Mouse (Mus musculus): ENCODE results near the gene Tnfrsf9. TPM values are rescaled to one million over a fixed set of nuclear protein-coding genes. Genes with fewer than 3 reads are reported as not detected.

The Tnfrsf9 gene
- total RNA-seq, 2 experiments from 2014 or later: 0.37 to 0.52 TPM

DNA sequence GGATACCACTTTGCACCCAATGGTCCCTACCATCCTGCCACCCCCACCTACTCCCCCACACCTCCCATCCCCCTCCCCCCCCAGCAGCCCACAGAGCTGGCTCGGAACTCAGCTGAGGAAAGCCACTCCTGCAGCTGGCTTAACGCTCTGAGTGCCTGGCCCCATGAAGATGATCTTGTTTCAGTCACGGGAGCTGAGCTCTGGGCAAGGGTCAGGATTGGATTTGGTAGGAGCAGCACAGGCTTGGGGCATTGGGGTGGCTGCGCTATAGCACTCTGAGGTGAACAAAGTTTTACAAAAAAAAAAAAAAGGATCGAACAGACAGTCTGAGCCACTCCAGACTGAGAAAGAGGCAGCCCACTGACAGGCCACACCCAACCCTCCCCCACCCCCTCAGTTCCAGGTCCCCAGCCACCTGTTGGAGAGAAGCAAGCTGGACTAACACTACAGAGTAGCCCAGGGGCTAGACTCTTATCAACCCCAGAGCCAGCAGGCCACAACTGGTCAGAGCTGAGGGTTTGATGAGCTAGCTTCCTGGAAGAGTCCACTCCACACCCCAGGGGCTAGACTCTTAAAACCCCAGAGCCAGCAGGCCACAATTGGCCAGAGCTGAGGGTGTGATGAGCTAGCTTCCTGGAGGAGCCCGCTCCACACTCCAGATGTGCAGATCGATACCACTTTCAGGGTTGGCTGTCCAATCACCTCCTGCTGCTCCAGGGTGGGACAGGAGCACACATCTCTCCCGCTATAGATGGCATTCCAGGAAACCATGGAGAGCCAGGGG, 19.5 kb upstream of the Tnfrsf9 start:
- no peak for DNase-seq (ENCODE audit: low spot score in 2 of 2)

DNA sequence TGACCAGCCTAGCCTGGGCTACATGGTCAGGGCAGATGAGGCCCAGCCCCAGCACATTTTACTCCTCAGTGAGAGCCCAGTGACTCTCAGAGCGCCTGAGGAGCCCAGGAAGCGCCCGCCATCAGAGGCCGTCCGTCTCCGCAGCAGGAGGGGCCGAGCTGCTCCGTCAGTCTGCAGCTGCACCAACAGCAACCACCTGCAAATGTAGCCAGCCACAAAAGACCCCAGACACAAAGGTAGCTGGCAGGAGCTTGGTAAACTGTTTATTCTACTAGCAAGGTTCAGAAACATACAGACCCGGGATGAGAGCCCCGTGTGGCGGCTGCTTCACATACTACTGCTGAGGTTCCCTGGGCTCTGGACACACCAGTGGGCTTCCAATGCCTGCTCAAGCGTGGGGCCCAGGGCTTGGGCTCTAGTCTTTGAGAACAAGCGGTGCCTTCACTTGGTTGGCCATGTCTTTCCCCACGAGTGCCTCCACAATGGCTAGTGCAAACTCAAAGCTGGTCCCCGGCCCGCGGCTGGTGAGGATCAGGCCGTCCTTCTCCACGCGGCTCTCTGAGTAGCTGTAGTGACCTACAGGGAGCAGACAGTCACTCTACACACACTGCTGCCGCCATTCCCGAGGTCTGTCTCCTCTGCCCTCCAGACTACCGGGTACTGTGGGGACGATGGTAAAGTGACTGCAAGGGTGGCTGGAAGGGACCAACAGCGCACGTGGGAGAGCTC, 17.3 kb upstream of the Tnfrsf9 start:
- no peak for DNase-seq (ENCODE audit: low spot score in 2 of 2)

DNA sequence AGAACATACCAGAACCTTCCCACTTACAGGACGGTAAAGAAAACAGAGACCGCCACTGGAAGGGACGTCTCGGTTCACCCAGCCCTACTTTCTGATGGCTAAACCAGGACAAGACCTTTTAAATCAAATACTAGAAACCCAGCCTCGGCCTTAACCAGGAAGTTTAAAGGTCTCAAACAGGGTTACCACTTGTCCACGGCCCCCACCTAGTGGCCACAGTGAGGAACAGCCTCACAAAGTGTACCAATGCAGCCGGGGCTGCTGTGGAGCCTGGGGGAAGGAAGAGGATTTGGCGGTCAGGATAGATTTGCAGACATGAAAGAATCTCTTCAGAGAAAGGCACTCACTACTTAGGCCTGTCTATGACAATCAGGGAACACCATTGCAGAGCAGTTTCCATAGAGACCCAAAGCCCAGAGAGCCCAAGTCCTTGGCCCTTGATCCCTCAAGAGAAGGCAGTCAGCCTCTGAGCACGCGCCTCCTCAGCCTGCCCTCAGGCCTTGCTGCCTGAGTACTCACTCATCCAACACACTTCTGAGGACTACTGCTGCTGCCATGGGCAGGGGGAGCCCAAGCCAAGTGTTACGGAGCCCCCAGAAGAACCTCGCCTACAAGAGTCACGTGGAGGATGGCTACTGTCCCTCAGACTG, 15.5 kb upstream of the Tnfrsf9 start:
- DNase-seq (ENCODE audit: low spot score in 2 of 2): peak; percentile 54 to 67

DNA sequence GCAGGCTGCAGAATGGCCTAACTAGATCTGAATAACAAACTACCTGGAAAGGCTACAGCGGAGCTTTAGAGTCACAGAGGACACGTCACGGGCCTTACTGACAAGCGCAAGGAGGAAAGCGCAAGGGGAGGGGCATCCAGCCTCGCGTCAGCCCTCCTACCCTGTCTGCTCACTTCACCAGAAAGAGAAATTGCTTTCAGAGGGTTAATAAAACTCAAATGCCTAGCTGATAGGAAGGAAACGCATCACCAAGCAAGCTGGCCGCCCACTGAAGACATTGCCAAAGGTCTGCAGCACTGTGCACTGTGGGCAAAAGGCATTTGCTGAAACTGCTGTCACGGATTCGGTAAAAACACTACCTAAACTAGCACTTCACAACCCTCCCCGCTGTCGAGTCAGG, 13.9 kb upstream of the Tnfrsf9 start:
- DNase-seq (ENCODE audit: low spot score in 2 of 2): no peak

DNA sequence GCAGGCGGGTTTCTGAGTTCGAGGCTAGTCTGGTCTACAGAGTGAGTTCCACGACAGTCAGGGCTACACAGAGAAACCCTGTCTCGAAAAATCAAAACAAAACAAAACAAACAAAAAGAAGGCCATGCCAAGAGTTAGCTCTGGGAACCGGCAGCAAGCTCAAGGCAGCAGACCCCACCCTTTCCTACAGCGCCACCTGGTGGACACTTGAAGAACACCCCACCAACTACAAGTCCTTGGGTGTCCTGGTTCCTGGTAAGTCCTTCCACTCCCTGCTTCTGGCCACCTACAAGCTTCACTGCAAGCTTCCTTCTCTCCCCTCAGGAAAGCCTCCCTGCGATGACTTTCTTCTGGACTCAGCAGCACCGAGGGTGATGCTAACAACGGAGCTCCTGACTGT, 12.7 kb upstream of the Tnfrsf9 start:
- DNase-seq (ENCODE audit: low spot score in 2 of 2): peak; percentile 72

DNA sequence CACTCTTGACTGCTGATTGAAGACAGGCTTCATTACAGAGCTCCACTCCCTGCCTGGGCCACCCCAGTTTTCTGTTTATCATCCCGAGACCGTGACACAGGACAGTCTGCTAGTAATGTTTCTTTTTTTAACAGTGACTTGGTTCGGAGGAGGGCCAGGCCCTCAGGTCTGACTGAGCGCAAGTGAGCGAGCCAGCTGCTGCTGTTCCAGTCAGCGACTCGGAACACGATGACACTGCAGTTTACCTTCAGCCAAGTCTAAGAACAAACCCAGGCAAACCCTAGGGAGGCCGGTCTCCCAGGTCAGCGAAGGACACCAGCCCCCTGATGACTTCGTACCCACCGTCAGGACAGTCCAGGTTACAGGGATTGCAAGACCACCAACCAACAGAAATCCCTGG, 12.3 kb upstream of the Tnfrsf9 start:
- DNase-seq (ENCODE audit: low spot score in 2 of 2): no peak

DNA sequence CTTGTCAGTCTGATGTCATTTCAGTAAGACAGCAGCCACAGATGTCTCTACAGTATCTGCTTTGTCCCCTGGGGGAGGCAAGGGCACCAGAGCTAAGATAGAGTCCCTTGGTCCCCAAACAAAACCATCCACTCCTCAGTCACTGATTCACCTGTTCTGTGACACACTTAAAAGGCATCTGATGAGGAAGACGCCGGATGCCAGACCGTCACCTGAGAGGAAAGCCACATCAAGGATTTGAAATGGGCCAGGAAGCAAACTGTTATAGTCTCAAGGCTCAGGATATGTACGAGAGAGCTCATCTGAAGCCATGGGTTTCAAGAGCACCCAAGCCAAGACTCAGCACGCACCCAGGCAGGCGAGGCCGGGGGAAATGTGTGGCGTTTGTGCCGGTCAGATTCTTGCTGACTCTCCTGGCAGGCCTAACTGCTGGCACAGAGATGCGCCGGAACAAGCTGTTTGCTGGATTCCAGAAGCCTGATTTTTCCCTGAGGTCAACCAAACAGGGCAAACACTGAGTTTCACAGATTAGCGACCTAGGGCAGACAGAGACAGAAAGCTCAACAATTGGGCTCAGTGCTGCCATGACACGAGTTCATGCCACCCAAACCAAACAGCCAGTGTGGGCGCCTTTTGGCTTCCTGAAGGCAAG, 11.1 kb upstream of the Tnfrsf9 start:
- no peak for DNase-seq (ENCODE audit: low spot score in 2 of 2)

DNA sequence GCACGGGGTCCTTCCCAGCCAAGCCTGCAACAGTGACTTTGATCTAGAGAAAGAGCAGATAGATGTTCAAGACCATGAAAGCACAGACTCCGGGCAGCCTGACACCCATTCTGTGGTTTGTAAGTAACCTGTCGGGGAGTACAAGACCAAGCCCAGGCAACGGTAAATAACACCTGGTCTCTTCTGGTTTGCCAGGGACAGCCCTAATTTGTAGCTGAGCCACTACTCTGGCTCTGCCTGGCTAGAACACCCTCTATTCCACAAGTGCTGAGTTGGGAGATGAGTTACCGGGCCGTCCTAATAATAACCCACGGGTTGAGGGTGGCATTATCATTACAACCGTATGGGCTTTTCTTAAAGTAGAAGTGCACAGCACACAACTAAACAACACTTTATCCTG, 7.3 kb upstream of the Tnfrsf9 start:
- no peak for DNase-seq (ENCODE audit: low spot score in 2 of 2)

DNA sequence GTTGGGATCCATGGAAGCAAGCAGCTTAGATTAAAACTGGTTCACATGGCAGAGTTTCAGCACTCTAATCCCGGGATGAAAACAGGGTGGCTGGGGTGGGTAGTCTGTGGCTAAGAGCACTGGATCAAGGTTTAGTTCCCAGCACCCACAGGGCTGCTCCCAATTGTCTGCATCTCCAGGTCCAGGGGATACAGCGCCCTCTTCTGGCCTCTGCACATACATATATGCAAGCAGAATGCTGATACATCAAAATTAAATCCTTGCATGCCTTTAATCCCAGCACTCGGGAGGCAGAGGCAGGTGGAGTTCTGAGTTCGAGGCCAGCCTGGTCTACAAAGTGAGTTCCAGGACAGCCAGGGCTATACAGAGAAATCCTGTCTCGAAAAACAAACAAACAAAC, 5.8 kb upstream of the Tnfrsf9 start:
- DNase-seq (ENCODE audit: low spot score in 2 of 2): peak; percentile 34 to 49

DNA sequence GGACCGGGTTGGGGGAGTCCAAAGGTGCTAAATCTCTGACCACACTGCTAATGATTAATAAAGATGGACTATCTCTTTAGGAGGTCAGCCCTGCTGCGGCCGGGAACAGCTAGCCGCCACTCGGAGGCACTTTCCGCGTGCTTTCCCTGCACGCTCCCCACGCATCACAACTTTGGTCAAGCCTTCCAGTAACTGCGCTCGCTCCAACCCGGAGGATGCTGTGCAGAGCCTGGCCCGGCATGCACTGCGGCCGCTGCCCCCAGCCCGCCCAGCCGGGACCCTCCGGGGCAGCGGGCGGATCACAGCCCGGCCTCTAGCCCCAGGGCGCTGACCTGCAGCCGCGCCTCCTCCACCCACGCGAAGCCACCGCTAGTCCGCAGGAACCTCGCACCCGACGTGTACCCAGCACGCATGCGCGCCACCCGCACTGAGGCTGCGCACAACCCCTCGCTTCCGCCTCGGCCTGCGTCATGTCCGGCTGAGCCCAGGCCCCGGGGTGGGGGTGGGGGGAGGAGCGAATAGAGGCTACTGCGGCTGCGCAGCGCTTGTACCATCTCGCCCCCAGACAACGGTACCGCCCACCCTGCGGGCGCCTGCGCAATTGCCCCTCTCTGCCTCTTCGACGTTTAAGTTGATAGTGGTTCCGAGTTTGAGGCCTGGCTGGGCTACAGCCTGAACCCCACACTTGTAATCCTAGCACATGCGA, 4.8 kb upstream of the Tnfrsf9 start:
- peak; percentile 99 for DNase-seq (ENCODE audit: low spot score in 2 of 2)

DNA sequence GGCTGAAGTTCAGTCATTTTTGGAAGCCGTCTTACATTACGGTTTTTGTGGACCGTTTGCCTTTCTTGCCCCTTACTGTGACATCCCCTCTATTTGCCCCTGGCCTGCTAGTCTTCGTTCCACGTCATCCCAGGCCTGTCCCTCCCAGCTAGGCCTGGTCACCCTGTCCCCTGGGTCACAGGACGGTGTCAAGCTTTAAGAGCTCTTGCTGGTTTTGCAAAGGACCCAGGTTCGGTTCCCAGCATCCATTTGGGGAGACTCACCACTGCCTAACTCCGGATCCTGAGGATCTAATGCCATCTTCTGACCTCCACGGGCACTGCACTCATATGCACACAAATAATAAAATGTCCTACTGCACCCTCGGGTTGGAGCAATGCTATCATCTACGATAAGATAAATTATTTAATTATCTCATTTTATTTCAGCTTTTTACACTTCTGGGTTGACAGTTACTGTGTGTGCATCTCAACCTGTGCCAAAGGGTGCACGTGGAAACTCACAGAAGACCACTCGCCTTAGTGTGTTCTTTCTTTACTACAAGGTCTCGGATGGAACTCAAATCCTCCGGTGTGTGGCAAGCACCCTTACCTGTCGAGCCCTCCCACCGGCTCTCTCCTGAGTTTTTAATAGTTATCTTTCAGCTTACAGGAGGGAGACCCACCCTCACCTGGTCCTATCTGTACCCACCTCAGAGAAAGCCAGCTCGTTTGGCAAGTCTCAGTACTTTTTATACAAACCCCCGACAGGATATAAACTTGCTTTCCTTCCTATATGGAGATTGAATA, 4.0 kb upstream of the Tnfrsf9 start:
- no peak for DNase-seq (ENCODE audit: low spot score in 2 of 2)

DNA sequence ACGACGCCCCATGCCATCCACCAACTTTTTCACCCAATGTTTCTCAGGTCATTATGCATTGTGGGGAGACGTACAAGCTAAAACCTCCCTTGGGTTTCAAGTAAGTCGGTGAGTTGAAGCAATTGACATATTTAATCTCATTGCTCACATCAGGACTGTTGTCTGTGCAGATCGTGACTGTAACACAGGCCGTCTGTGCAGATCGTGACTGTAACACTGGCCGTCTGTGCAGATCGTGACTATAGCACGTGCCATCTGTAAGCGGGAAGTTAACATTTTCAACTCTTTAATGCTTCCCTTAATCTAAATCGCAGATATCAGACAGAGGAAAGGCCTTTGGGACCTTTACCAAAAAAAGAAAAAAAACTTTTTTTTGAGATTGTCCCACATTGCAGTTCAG, 619 bp upstream of the Tnfrsf9 start:
- no peak for DNase-seq (ENCODE audit: low spot score in 2 of 2)

DNA sequence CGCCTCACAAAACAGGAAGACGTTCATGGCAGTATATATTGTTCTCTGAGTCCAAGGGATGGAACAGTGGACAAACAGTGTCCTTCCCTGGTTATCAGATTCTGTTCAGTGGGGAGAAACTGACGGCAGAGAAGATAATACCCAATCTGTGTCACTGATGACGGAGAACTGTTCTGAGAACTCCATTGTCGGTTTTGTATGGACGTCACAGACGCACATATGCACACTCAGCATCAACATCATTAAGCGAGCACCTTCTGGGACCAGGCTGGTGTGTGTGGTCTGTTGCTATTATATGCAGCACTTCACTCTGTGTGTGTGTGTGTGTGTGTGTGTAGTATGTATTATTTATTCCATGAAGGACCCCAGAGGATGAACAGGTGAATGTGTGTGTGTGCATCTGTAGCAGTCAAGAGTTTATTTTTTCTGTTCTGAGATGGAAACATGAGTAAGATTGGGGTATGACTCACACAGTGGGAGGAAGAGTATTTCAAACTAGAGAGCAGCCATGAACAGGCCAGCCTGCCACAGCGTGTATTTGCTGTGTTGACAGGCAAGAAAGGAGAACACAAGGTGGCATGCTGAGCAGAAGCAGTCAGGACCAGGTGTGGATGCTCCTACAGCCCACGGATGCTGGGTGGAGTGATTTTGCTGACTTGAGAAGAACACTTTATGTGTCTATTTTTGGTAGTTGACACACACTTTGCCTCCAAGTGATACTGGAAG, 982 bp downstream of the Tnfrsf9 start:
- no peak for DNase-seq (ENCODE audit: low spot score in 2 of 2)

DNA sequence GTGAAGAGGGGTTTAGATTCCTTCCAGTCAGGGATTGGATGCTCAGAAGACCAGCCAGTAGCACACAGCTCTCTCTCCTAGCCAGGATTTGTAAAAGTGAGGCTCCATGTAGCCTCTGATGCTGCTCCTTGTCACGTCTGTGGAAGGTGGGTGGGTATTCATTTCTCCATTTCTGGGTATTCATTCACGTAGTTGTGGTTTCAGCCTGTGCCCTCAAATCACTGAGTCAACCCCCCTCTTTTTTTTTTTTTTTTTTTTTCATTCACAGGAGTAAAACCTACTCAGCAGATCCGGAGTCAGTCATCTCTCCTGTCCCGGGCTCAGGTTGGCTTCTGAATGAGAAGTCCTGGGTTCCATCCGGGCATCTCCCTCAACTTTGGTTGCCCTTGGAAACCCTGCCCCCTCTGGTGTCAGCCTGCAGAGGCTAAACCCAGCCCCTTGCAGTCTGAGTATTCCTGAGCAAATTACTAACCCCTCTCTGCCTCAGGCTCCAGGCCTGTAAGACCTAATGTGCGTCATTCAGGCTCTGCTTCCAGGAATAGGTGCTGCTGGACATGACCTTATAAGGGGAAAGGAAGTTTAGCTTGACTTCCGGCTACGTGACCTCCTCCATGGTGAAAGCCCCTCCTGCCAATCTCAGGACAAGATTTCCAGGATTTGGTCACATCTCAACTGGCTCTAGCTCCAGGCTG, 3.1 kb downstream of the Tnfrsf9 start:
- no peak for DNase-seq (ENCODE audit: low spot score in 2 of 2)

DNA sequence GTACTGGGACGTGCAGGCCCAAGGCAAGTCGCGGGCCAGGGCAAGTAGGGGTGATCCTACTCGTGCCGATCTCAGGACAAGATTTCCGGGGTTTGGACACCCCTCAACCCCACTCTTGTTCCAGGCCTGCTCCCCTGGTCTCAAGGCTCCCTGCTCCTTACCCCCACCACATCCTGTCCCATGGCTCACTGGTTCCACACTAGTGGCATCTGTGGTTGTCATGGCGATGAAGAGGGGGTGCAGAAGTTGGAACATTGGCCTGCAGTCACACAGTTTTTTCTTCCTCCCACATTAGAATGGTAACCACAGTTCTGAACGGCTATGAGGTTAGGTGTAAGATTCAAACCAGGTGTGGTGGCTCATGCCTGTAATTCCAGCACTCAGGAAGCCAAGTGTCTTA, 6.8 kb downstream of the Tnfrsf9 start:
- no peak for DNase-seq (ENCODE audit: low spot score in 2 of 2)

DNA sequence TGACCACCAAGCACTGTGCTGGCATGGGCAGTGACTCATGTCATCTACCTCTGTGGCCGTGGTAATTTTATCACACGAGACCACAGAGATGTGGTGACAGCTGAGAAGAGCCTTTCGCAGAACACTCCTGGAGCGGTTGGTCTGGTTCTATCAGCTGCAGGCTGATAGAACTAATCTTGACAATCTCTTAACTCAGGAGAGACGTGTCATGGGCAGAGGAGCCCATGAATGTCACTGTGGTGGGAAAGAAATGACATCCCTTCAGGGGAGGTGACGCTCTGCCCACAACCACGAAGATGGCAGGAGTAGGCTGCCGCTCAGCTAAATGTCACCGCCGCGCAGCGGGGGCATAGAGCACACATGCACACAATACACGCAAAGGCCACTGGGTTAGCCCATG, 9.9 kb downstream of the Tnfrsf9 start:
- no peak for DNase-seq (ENCODE audit: low spot score in 2 of 2)

DNA sequence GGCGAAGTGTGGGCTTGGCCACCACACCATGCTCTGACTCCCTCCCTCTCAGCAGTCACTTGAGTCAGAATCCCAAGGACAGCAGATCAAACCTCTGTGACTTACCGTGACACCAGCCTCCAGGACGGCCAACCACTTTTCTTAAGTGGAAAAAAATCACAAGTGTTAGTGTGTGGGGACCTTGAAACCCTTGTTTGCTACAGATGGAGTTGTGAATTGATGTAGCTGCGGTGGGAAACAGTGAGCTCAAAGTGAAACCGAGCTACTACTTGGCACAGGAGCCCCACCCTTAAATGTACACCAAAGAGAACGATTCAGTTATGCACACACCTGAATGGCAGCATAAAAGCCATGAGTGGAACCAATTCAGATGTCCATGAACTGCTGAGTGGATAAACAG, 10.6 kb downstream of the Tnfrsf9 start:
- no peak for DNase-seq (ENCODE audit: low spot score in 2 of 2)

DNA sequence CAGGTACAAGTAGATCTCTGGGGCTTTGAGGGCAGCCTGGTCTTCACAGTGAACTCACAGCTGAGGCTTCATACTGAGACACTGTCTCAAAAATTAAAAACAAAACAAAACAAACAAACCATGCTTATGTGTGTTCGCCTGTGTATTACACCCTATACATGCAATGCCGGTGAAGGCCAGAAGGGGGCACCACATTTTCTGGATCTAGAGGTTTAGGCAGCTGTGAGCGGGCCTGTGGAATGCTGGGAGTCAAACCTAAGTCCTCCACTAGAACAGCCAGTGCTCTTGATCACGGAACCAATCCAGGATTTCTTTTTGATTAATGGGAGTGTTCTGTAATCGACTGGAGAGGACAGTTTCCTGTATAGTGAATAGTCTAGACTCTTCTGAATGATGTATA, 11.6 kb downstream of the Tnfrsf9 start:
- no peak for DNase-seq (ENCODE audit: low spot score in 2 of 2)

All from layer of hippocampus, postnatal 14 days (tissue).